Mouse (Mus musculus) liver, postnatal 0 days (tissue): ENCODE data around the gene Csn1s2b. TPM values are rescaled to one million over a fixed set of nuclear protein-coding genes. Genes with fewer than 3 reads are reported as not detected.
"Not testable (repeated sequence)": the region's sequence is repeated elsewhere in the genome, so short reads cannot be mapped to it uniquely, and the experiment has no call there.

Experiments used
- ATAC-seq: fragments of 200-750 bp; cut with Nextera tagmentation; 2 replicates; pipeline ENCODE4 v1.8.0; 2017; ENCODE audit warnings: mild to moderate bottlenecking, moderate library complexity
- DNase-seq: peaks from one replicate; pipeline ENCODE4 v3.0.0-alpha.2; 2016
- H3K27ac ChIP-seq: fragments of 300-500 bp; sonication (generic); 2 replicates; pipeline ENCODE4 v1.5.1; 2014; ENCODE audit warnings: antibody characterized with exemption, moderate library complexity, mild to moderate bottlenecking, low read depth
- H3K27me3 ChIP-seq: fragments of 300-500 bp; sonication (generic); 2 replicates; pipeline ENCODE4 v1.6.1; 2014; ENCODE audit warnings: low read length, control low read depth, mixed read lengths; ENCODE audit not compliant: insufficient read depth
- H3K36me3 ChIP-seq: fragments of 300-500 bp; sonication (generic); replicated peaks from 2 replicates; pipeline ENCODE4 v1.6.1; 2014; ENCODE audit warnings: mild to moderate bottlenecking, control low read depth, low read length, moderate library complexity, mixed read lengths; ENCODE audit not compliant: insufficient read depth
- H3K4me1 ChIP-seq: fragments of 300-500 bp; sonication (generic); 2 replicates; pipeline ENCODE4 v1.6.1; 2014; ENCODE audit warnings: antibody characterized with exemption, mild to moderate bottlenecking, control low read depth; ENCODE audit not compliant: insufficient read depth
- H3K4me2 ChIP-seq: fragments of 300-500 bp; sonication (generic); 2 replicates; pipeline ENCODE4 v1.6.1; 2014; ENCODE audit warnings: low read depth, mild to moderate bottlenecking, low read length, moderate library complexity, mixed read lengths
- H3K4me3 ChIP-seq: fragments of 300-500 bp; sonication (generic); 2 replicates; pipeline ENCODE4 v1.5.1; 2014; ENCODE audit warnings: low read depth, low read length
- H3K9ac ChIP-seq: fragments of 300-500 bp; sonication (generic); replicated peaks from 2 replicates; pipeline ENCODE4 v1.6.1; 2014; ENCODE audit warnings: mild to moderate bottlenecking, moderate library complexity
- H3K9me3 ChIP-seq: fragments of 300-500 bp; sonication (generic); 2 replicates; pipeline ENCODE4 v1.6.1; 2016; ENCODE audit warnings: mild to moderate bottlenecking, control low read depth, low read length, mixed read lengths
- CTCF ChIP-seq: sonication (generic); IDR thresholded peaks from 2 replicates; pipeline ENCODE4 v1.5.1; 2016; ENCODE audit warnings: antibody characterized with exemption, low read depth
- EP300 ChIP-seq: IDR thresholded peaks from 2 replicates; pipeline ENCODE4 v1.6.1; 2016; ENCODE audit warnings: antibody characterized with exemption, low read depth, mild to moderate bottlenecking
- WGBS: fragments of 180-500 bp; shearing (Covaris S2); extraction: QIAGEN DNeasy Blood & Tissue Kit; methylation state at CpG from one replicate; pipeline ENCODE4 v1.1.7; 2014; ENCODE audit not compliant: insufficient replicate concordance; 5-methylcytosine and 5-hydroxymethylcytosine counted together
- polyA plus RNA-seq: library from polyadenylated mRNA; unstranded; fragments of >200 nt; fragmentation: Nextera tagmentation; extraction: Ambion mirVana; gene quantifications from 2 replicates; pipeline ENCODE4 v1.2.1, GENCODE M21; 2015

Csn1s2b gene
- polyA plus RNA-seq, result not detected in 2 replicates

DNA sequence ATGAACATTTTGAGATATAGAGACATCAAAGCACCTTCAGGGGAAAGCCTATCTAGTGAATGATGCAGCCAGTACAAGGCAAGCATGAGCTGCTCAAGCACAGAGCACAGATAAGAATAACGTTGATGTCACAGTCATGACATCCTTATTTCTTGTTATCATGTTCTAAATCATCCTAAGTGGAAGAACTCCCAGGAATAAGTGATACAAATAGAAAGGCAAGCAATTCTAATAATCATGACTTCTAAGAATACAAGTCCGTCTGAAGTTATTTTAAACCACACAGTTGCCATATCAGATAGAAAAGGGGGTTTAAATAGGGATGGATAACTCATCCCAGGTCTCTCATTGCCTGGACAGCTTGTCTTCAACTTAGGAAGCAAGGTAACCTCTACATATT is at the start of gene Csn1s2b:
Csn1s2b (plus strand) TSS at position 301 of the 400 bp plus-strand sequence.
- no peak within 1 kb of the TSS for H3K4me2 ChIP-seq

DNA sequence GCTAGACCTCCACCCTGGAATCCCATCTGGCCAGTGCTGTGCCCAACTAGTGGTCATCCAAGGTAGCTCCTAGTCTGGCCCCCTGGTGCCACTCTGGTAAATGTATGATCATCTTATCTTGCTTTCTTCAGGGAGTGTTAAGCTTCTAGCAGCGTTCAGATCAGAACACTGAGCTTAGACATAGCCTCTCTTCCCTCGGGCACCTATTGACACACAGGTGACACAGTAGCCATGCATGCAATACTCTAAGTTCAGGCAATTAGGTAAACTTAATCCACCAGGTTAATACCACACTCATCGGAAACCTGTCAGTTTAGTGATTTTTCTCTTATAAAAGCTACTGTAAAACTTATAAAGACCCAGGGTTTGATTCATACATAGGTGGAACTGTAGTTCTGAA is 43.3 kb upstream of the Csn1s2b start:
- no peak for DNase-seq
- Histone ChIP-seq H3K4me2 (no peak overlapping the region), H3K36me3 (no peaks in the 10 kb centered on the region), H3K4me1 (no peaks in the 10 kb centered on the region), H3K9ac (no peak overlapping the region), H3K4me3 (no peak overlapping the region), H3K9me3 (no peaks in the 10 kb centered on the region), H3K27ac (no peak overlapping the region), H3K27me3 (no peaks in the 10 kb centered on the region)
- WGBS, result 64% methylated on average over 3 of the region's 3 CpGs
- no peak for ATAC-seq
- no peak for TF ChIP-seq CTCF
- no peak for TF ChIP-seq EP300

More for the DNA sequence above, at the start of gene Csn1s2b:
- H3K4me3 ChIP-seq, result no peak within 1 kb of the TSS
- 65% methylated on average over 2 of the region's 2 CpGs for WGBS
- H3K27ac ChIP-seq, result no peak within 1 kb of the TSS
- H3K4me1 ChIP-seq, result no peaks in the 10 kb centered on the region
- ATAC-seq, result no peak
- H3K9me3 ChIP-seq, result no peaks in the 10 kb centered on the region
- H3K27me3 ChIP-seq, result no peaks in the 10 kb centered on the region
- no peak within 1 kb of the TSS for H3K9ac ChIP-seq
- H3K36me3 ChIP-seq, result no peaks in the 10 kb centered on the region
- DNase-seq, result no peak
- TF ChIP-seq EP300 (no peak), CTCF (no peak)

DNA sequence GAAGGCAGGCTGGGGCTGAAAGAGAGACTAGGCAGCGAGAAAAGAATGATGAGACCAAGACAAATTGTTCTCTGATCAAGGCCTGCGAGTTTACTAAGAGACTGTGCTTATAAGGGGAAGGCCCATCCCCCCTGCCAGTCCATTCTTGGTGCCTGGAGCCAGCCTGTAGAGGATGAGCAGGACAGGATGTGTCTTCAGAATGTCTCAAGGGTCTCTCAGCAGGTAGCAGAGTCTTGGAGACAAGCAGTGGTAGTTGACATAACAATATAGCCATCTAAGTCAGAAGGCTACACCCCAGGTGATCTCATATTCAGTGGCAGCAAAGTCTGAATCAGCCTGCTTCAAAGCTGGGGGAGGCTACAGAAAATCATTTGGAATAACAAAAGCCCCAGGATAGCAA is 35.7 kb upstream of the Csn1s2b start:
- H3K9ac ChIP-seq, H3K27me3 ChIP-seq, H3K4me3 ChIP-seq, H3K36me3 ChIP-seq, H3K27ac ChIP-seq, H3K4me2 ChIP-seq, H3K4me1 ChIP-seq, H3K9me3 ChIP-seq, ATAC-seq, DNase-seq: not testable (repeated sequence)
- 30% methylated on average over 2 of the region's 2 CpGs for WGBS

DNA sequence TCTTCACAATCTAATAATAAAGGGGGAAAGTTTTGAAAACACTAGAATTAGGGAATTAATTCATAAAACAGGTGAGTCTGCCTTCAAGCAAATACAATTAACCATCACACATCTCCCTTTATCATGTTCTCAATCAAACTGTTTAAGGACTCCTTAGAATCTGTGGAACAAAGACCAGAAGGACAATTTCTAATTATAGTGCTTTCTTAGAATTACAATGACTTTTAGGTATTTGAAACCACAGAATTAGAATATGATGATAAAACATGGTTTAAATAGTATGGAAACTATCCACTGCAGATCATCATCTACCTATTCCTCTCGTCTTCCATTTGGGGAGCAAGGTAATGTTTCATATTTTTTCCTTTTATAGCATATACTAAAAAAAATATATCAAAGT is 33.6 kb upstream of the Csn1s2b start, which contains the start of gene Csn1s2a:
Csn1s2a (plus strand) TSS at position 301 of the 400 bp plus-strand sequence.
- no peaks in the 10 kb centered on the region for H3K27me3 ChIP-seq
- DNase-seq, result no peak
- no peak within 1 kb of the TSS for H3K4me2 ChIP-seq
- no peak within 1 kb of the TSS for H3K9ac ChIP-seq
- H3K27ac ChIP-seq, result no peak within 1 kb of the TSS
- no peak within 1 kb of the TSS for H3K4me3 ChIP-seq
- no peaks in the 10 kb centered on the region for H3K36me3 ChIP-seq
- no peaks in the 10 kb centered on the region for H3K4me1 ChIP-seq
- WGBS, result 55% methylated on average over 1 of the region's 1 CpGs
- no peaks in the 10 kb centered on the region for H3K9me3 ChIP-seq
- no peak for ATAC-seq
- no peak for TF ChIP-seq CTCF
- no peak for TF ChIP-seq EP300

DNA sequence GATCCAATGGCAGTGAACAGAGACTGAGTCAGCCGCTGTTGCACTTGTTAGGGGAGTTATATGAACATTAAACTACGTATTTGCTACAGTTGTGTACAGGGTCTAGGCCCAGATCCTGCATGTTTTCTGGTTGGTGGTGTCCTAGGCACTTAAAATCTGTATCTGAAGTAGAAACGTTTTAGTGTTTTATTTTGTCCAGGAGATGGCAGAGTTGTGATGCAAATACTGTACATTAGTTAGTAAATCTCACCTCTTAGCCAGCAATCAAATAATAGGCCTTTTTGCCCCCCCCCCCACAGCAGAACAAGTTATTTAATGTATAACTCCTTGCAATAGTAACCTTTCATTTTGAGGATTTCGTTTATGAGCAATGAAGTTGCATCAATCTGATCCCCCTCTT is 25.2 kb upstream of the Csn1s2b start:
- WGBS, result 45% methylated on average over 4 of the region's 4 CpGs
- DNase-seq, result no peak
- no peak overlapping the region for H3K4me3 ChIP-seq

DNA sequence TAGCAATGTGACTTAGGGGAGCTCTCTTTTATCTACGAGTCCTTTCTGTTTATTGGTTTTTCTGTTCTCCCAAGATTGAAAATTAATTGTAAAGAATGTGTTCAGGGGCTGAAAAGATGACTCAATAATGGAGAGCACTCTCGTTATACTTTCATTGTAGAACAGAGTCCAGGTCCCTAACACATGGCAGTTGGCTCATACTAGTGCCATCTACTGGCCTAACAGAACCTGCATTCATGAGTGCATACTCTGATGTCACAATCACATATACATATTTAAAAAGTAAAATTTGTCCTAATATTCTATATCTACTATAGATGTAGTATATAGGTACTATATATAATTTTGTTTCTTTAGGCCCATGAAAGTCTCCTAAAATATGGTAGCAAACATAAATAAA is 1.4 kb downstream of the Csn1s2b start:
- WGBS, result 42% methylated on average over 2 of the region's 2 CpGs
- TF ChIP-seq EP300 (no peak), CTCF (no peak)
- H3K9ac ChIP-seq, result no peak overlapping the region
- no peak overlapping the region for H3K27ac ChIP-seq
- no peak overlapping the region for H3K4me3 ChIP-seq
- H3K4me1 ChIP-seq, result no peaks in the 10 kb centered on the region
- no peak for DNase-seq
- ATAC-seq, result no peak
- H3K4me2 ChIP-seq, result no peak overlapping the region
- H3K9me3 ChIP-seq, result no peaks in the 10 kb centered on the region
- H3K36me3 ChIP-seq, result no peaks in the 10 kb centered on the region
- H3K27me3 ChIP-seq, result no peaks in the 10 kb centered on the region

More for the DNA sequence above, 25.2 kb upstream of the Csn1s2b start:
- H3K36me3 ChIP-seq, result no peaks in the 10 kb centered on the region
- H3K27me3 ChIP-seq, result no peaks in the 10 kb centered on the region
- no peak overlapping the region for H3K27ac ChIP-seq
- no peaks in the 10 kb centered on the region for H3K4me1 ChIP-seq
- TF ChIP-seq CTCF (no peak), EP300 (no peak)
- H3K9me3 ChIP-seq, result no peaks in the 10 kb centered on the region
- H3K4me2 ChIP-seq, result no peak overlapping the region
- H3K9ac ChIP-seq, result no peak overlapping the region
- no peak for ATAC-seq

DNA sequence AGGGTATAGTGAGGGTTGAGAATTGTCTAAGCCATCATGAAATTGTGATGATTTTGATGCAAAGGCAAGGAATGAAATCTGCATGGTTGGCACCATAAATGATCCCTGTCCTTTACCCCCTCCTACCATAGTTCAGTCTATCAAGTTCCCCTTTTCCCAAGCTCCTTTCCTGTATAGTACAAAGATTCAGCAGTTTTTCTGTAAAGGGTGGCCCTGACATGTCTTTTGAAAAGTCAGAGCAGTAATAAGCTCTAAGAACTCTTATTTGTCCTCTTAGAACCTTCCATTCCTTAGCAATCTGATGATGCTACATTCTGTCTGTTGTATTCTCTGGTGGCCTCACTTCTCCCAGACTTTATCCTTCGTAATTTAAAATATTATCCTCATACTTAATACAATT is 17.5 kb downstream of the Csn1s2b start, which contains the start of gene Prr27:
Prr27 (plus strand) TSS at position 301 of the 400 bp plus-strand sequence.
- Histone ChIP-seq H3K9me3 (no peaks in the 10 kb centered on the region), H3K4me3 (no peak within 1 kb of the TSS), H3K27ac (no peak within 1 kb of the TSS), H3K4me2 (no peak within 1 kb of the TSS), H3K36me3 (no peaks in the 10 kb centered on the region), H3K4me1 (no peaks in the 10 kb centered on the region), H3K9ac (no peak within 1 kb of the TSS), H3K27me3 (no peaks in the 10 kb centered on the region)
- TF ChIP-seq EP300, result no peak
- 63% methylated on average over 1 of the region's 1 CpGs for WGBS
- DNase-seq (no peak), ATAC-seq (no peak)
